Mouse (Mus musculus) megakaryocyte, embryonic 14.5 days (primary cell): ENCODE data around the gene Il9.

Experiments
- FLI1 ChIP-seq: IDR thresholded peaks from 2 replicates; pipeline ENCODE4 v1.6.1; 2012; ENCODE audit warnings: low read length, inconsistent platforms, mixed read lengths
- GATA1 ChIP-seq: IDR thresholded peaks from 3 replicates; pipeline ENCODE4 v1.6.1; 2012; ENCODE audit warnings: mixed read lengths, low read length, inconsistent platforms, borderline replicate concordance

- TF ChIP-seq GATA1 (no peak), FLI1 (no peak)
These were observed 12.4 kb upstream of the Il9 start for GRCm38 (mm10) chr13:56494440-56494839.
